In genomic region chr7:144470545-144471059, GRCm38 (mm10) we compare ENCODE assay signal across 8 mouse cellular contexts. TPM values are rescaled to one million over a fixed set of nuclear protein-coding genes. Genes with fewer than 3 reads are reported as not detected.
DNase-seq lines count a peak whose midpoint lies in the region; ATAC-seq lines count a peak whose summit lies in the region.

Gene Cttn (minus strand): TSS chr7:144471009.

- WGBS in heart, embryonic 10.5 days, result 1% methylated on average over 30 of the region's 30 CpGs
- WGBS in kidney, embryonic 14.5 days, result under 1% methylated on average over 30 of the region's 30 CpGs
- WGBS in limb, embryonic 13.5 days, result under 1% methylated on average over 30 of the region's 30 CpGs
- under 1% methylated on average over 30 of the region's 30 CpGs for WGBS in midbrain, embryonic 14.5 days

- peak; percentile 96 for ATAC-seq in kidney, embryonic 14.5 days (ENCODE audit: low FRiP score, low TSS enrichment)
- ATAC-seq in limb, embryonic 13.5 days (ENCODE audit: low FRiP score, low read depth), result peak; percentile 93
- peak; percentile 95 for ATAC-seq in midbrain, embryonic 14.5 days (ENCODE audit: low FRiP score, low TSS enrichment)

- peak within 1 kb of the TSS; percentile 72 for H3K4me2 ChIP-seq in kidney, embryonic 14.5 days (replicated peaks; ENCODE audit: low read depth, low read length)
- H3K4me2 ChIP-seq in limb, embryonic 13.5 days (replicated peaks), result peak within 1 kb of the TSS; percentile 80
- peak within 1 kb of the TSS; percentile 91 for H3K4me2 ChIP-seq in midbrain, embryonic 14.5 days (ENCODE audit: low read length)

- H3K9ac ChIP-seq in kidney, embryonic 14.5 days (ENCODE audit: low read depth, low read length), result peak within 1 kb of the TSS; percentile 96
- peak within 1 kb of the TSS; percentile 95 for H3K9ac ChIP-seq in limb, embryonic 13.5 days
- H3K9ac ChIP-seq in midbrain, embryonic 14.5 days (replicated peaks; ENCODE audit: low read length), result peak within 1 kb of the TSS; percentile 95

- peak; percentile 91 for DNase-seq in 3134 (ENCODE audit: extremely low read depth, insufficient read length, low spot score)
- peak; percentile 77 for DNase-seq in brain, embryonic 18.5 days (ENCODE audit: low read depth, low spot score)
- peak; percentile 93 for DNase-seq in heart, embryonic 10.5 days (ENCODE audit: low spot score)
- DNase-seq in midbrain, embryonic 14.5 days, result peak; percentile 95
- peak; percentile 34 to 41 for DNase-seq in spleen, postnatal 14 days (ENCODE audit: low spot score in 2 of 2)

- no peaks in the 10 kb centered on the region for H3K27me3 ChIP-seq in erythroblast, embryonic 14.5 days (ENCODE audit: control insufficient read depth)
- no peaks in the 10 kb centered on the region for H3K27me3 ChIP-seq in heart, embryonic 10.5 days (ENCODE audit: insufficient read depth, poor library complexity, severe bottlenecking)
- no peaks in the 10 kb centered on the region for H3K27me3 ChIP-seq in kidney, embryonic 14.5 days (ENCODE audit: control insufficient read depth, insufficient read depth, low read length)
- no peaks in the 10 kb centered on the region for H3K27me3 ChIP-seq in limb, embryonic 13.5 days
- no peaks in the 10 kb centered on the region for H3K27me3 ChIP-seq in midbrain, embryonic 14.5 days (ENCODE audit: control insufficient read depth, insufficient read depth, low read length)

- H3K27ac ChIP-seq in heart, embryonic 10.5 days, result peak within 1 kb of the TSS; percentile 92
- H3K27ac ChIP-seq in kidney, embryonic 14.5 days (ENCODE audit: low read depth, low read length), result peak within 1 kb of the TSS; percentile 72; the same call in 1 of the 2 replicates
- H3K27ac ChIP-seq in limb, embryonic 13.5 days, result peak within 1 kb of the TSS; percentile 77; the same call in 1 of the 2 replicates
- peak within 1 kb of the TSS; percentile 79 for H3K27ac ChIP-seq in midbrain, embryonic 14.5 days (replicated peaks; ENCODE audit: low read depth, low read length)

- H3K4me3 ChIP-seq in erythroblast, embryonic 14.5 days (replicated peaks), result peak within 1 kb of the TSS; percentile 94
- peak within 1 kb of the TSS; percentile 88 for H3K4me3 ChIP-seq in heart, embryonic 10.5 days
- peak within 1 kb of the TSS; percentile 95 for H3K4me3 ChIP-seq in kidney, embryonic 14.5 days (ENCODE audit: low read length)
- peak within 1 kb of the TSS; percentile 95 for H3K4me3 ChIP-seq in limb, embryonic 13.5 days
- H3K4me3 ChIP-seq in midbrain, embryonic 14.5 days (replicated peaks; ENCODE audit: low read depth, low read length), result peak within 1 kb of the TSS; percentile 89

- no peaks in the 10 kb centered on the region for H3K9me3 ChIP-seq in erythroblast, embryonic 14.5 days (ENCODE audit: control insufficient read depth, low read length)
- no peaks in the 10 kb centered on the region for H3K9me3 ChIP-seq in heart, embryonic 10.5 days
- no peaks in the 10 kb centered on the region for H3K9me3 ChIP-seq in kidney, embryonic 14.5 days (ENCODE audit: control insufficient read depth, low read length)
- H3K9me3 ChIP-seq in limb, embryonic 13.5 days, result no peaks in the 10 kb centered on the region
- no peaks in the 10 kb centered on the region for H3K9me3 ChIP-seq in midbrain, embryonic 14.5 days (ENCODE audit: control insufficient read depth, low read length)

- peaks cover 33% of the 10 kb centered on the region for H3K4me1 ChIP-seq in erythroblast, embryonic 14.5 days (ENCODE audit: control insufficient read depth)
- peaks cover 39% of the 10 kb centered on the region for H3K4me1 ChIP-seq in heart, embryonic 10.5 days
- peaks cover 18% of the 10 kb centered on the region for H3K4me1 ChIP-seq in kidney, embryonic 14.5 days (ENCODE audit: control insufficient read depth, insufficient read depth, low read length)
- H3K4me1 ChIP-seq in limb, embryonic 13.5 days, result peaks cover 15% of the 10 kb centered on the region
- H3K4me1 ChIP-seq in midbrain, embryonic 14.5 days (ENCODE audit: control insufficient read depth, insufficient read depth, low read length), result peaks cover 14% of the 10 kb centered on the region; the same call in 1 of the 2 replicates

- H3K36me3 ChIP-seq in erythroblast, embryonic 14.5 days (ENCODE audit: control insufficient read depth), result peaks cover 7% of the 10 kb centered on the region
- H3K36me3 ChIP-seq in heart, embryonic 10.5 days, result peaks cover 14% of the 10 kb centered on the region
- H3K36me3 ChIP-seq in kidney, embryonic 14.5 days (ENCODE audit: control insufficient read depth, insufficient read depth, low read length), result peaks cover 6% of the 10 kb centered on the region
- peaks cover 9% of the 10 kb centered on the region for H3K36me3 ChIP-seq in limb, embryonic 13.5 days
- peaks cover 5% of the 10 kb centered on the region for H3K36me3 ChIP-seq in midbrain, embryonic 14.5 days (ENCODE audit: control insufficient read depth, insufficient read depth, low read length)

RNA-seq across cellular contexts. Expression of gene Cttn, which starts in this region (rescaled TPM):
- 4.9 and 11.7 TPM in 2 replicates for polyA plus RNA-seq in erythroblast, embryonic 14.5 days (2012)
- polyA plus RNA-seq in heart, embryonic 10.5 days (2016; fragmentation: Nextera tagmentation; extraction: Ambion mirVana), result 168 and 174 TPM in 2 replicates
- 85.1 and 177 TPM in 2 replicates for polyA plus RNA-seq in kidney, embryonic 14.5 days (2014; fragmentation: Nextera tagmentation; extraction: Ambion mirVana)
- 184 and 192 TPM in 2 replicates for polyA plus RNA-seq in limb, embryonic 13.5 days (2015; fragmentation: Nextera tagmentation; extraction: Ambion mirVana)
- 136 and 177 TPM in 2 replicates for polyA plus RNA-seq in midbrain, embryonic 14.5 days (2014; fragmentation: Nextera tagmentation; extraction: Ambion mirVana)

Comparison
In these comparisons a context has a peak if more than half of its experiments do, and no peak if none do; other contexts are left out.
1. Peak in every context shown above with its lines: DNase-seq, ATAC-seq, H3K4me3 ChIP-seq and H3K27ac ChIP-seq.
2. DNase-seq: peak in every context shown above with its lines; median percentile 95 in midbrain, embryonic 14.5 days; 93 in heart, embryonic 10.5 days; 91 in 3134; 77 in brain, embryonic 18.5 days; 38 in spleen, postnatal 14 days.